Comparison of ENCODE assay signal across 36 mouse cellular contexts in genomic region chr14:73045199-73045928, GRCm38 (mm10). TPM values are rescaled to one million over a fixed set of nuclear protein-coding genes. Genes with fewer than 3 reads are reported as not detected.
DNase-seq lines count a peak whose midpoint lies in the region; ATAC-seq lines count a peak whose summit lies in the region.
"Had no signal": no experiment of that assay in that cellular context is flagged by ENCODE, and none has a peak within 500 bp of the region (broad histone marks: within the 10 kb centered on the region; RNA-seq: fewer than 3 reads in every experiment).

No protein-coding gene starts in this region.

- WGBS in forebrain, embryonic 15.5 days: 85% methylated on average over 9 of the region's 9 CpGs
- WGBS in hindbrain, embryonic 16.5 days: 87% methylated on average over 9 of the region's 9 CpGs
- WGBS in midbrain, embryonic 11.5 days: 85% methylated on average over 9 of the region's 9 CpGs

- no peak overlapping the region for H3K4me3 ChIP-seq in forebrain, embryonic 15.5 days
- no peak overlapping the region for H3K4me3 ChIP-seq in hindbrain, embryonic 16.5 days (ENCODE audit: low read length)
- H3K4me3 ChIP-seq in midbrain, embryonic 11.5 days (ENCODE audit: low read depth, low read length): no peak overlapping the region
- H3K4me3 ChIP-seq: embryonic facial prominence, embryonic 12.5 days; gastrocnemius, adult 2 months; heart, adult 2 months; heart, embryonic 13.5 days; hindbrain, embryonic 12.5 days; kidney, embryonic 15.5 days; layer of hippocampus, adult 2 months; left cerebral cortex, adult 2 months; limb, embryonic 13.5 days; midbrain, embryonic 10.5 days; neural tube, embryonic 13.5 days had no signal

- peak; percentile 81 for ATAC-seq in activated CD4-positive, CD25-positive, alpha-beta regulatory T cell, adult 4 months
- no peak for ATAC-seq in forebrain, embryonic 15.5 days (replicated peaks)
- ATAC-seq in hindbrain, embryonic 16.5 days: no peak
- ATAC-seq in midbrain, embryonic 11.5 days (ENCODE audit: low FRiP score): no peak
- ATAC-seq: forebrain, embryonic 16.5 days; midbrain, embryonic 16.5 days had no signal

- no peak overlapping the region for H3K27ac ChIP-seq in forebrain, embryonic 15.5 days (replicated peaks)
- no peak overlapping the region for H3K27ac ChIP-seq in hindbrain, embryonic 16.5 days (ENCODE audit: low read depth, low read length)
- no peak overlapping the region for H3K27ac ChIP-seq in midbrain, embryonic 11.5 days (ENCODE audit: low read depth, low read length)
- H3K27ac ChIP-seq: embryonic facial prominence, embryonic 12.5 days; gastrocnemius, adult 2 months; heart, adult 2 months; heart, embryonic 13.5 days; hindbrain, embryonic 12.5 days; kidney, embryonic 15.5 days; layer of hippocampus, adult 2 months; left cerebral cortex, adult 2 months; limb, embryonic 13.5 days; liver, embryonic 14.5 days; midbrain, embryonic 10.5 days; neural tube, embryonic 13.5 days; stomach, postnatal 0 days had no signal

- DNase-seq in CD4-positive, CD25-positive, alpha-beta regulatory T cell, adult 2 months (ENCODE audit: low read depth, low spot score): peak; percentile 70
- DNase-seq in natural killer cell, adult 2 months (ENCODE audit: low spot score in 2 of 2): peak; percentile 20 to 36
- peak; percentile 57 for DNase-seq in thymus, postnatal 14 days
- no peak for DNase-seq in midbrain, embryonic 11.5 days (ENCODE audit: low spot score, missing footprints)
- no peak for DNase-seq in heart, postnatal 10 days
- DNase-seq: adrenal gland, postnatal 14 days; cerebellum, adult 11-12 months; cerebellum, adult 9-11 months; embryo, embryonic 11 days; gastrocnemius, adult 2 months; gastrocnemius, postnatal 36 days; heart, adult 2 months; heart, postnatal 14 days; kidney, adult 11 months; kidney, postnatal 25 days; lung, embryonic 14.5 days; lung, postnatal 14 days; retina, postnatal 1 day; right cerebral cortex, postnatal 25 days had no signal

- no peaks in the 10 kb centered on the region for H3K27me3 ChIP-seq in forebrain, embryonic 15.5 days
- H3K27me3 ChIP-seq in hindbrain, embryonic 16.5 days (replicated peaks; ENCODE audit: control insufficient read depth, insufficient read depth, low read length): no peaks in the 10 kb centered on the region
- no peaks in the 10 kb centered on the region for H3K27me3 ChIP-seq in midbrain, embryonic 11.5 days (ENCODE audit: control insufficient read depth, insufficient read depth, low read length)
- H3K27me3 ChIP-seq: embryonic facial prominence, embryonic 12.5 days; hindbrain, embryonic 12.5 days; kidney, embryonic 15.5 days; limb, embryonic 13.5 days; neural tube, embryonic 13.5 days had no signal

- no peaks in the 10 kb centered on the region for H3K9me3 ChIP-seq in forebrain, embryonic 15.5 days
- H3K9me3 ChIP-seq in hindbrain, embryonic 16.5 days (ENCODE audit: control insufficient read depth, low read length): no peaks in the 10 kb centered on the region
- H3K9me3 ChIP-seq in midbrain, embryonic 11.5 days (ENCODE audit: control insufficient read depth, low read length): no peaks in the 10 kb centered on the region
- H3K9me3 ChIP-seq: embryonic facial prominence, embryonic 12.5 days; G1E; heart, embryonic 13.5 days; hindbrain, embryonic 12.5 days; kidney, embryonic 15.5 days; limb, embryonic 13.5 days; midbrain, embryonic 10.5 days; neural tube, embryonic 13.5 days had no signal

- intact Hi-C loops in heart, postnatal 10 days (cut with DNase I): no loop called here

- no peaks in the 10 kb centered on the region for H3K36me3 ChIP-seq in forebrain, embryonic 15.5 days
- no peaks in the 10 kb centered on the region for H3K36me3 ChIP-seq in hindbrain, embryonic 16.5 days (ENCODE audit: control insufficient read depth, insufficient read depth, low read length)
- H3K36me3 ChIP-seq in midbrain, embryonic 11.5 days (ENCODE audit: control insufficient read depth, insufficient read depth, low read length): no peaks in the 10 kb centered on the region
- H3K36me3 ChIP-seq: embryonic facial prominence, embryonic 12.5 days; G1E; heart, embryonic 13.5 days; hindbrain, embryonic 12.5 days; kidney, embryonic 15.5 days; limb, embryonic 13.5 days; midbrain, embryonic 10.5 days; neural tube, embryonic 13.5 days had no signal

- H3K9ac ChIP-seq in forebrain, embryonic 15.5 days (replicated peaks): no peak overlapping the region
- no peak overlapping the region for H3K9ac ChIP-seq in hindbrain, embryonic 16.5 days (ENCODE audit: low read depth, low read length)
- no peak overlapping the region for H3K9ac ChIP-seq in midbrain, embryonic 11.5 days (ENCODE audit: low read length)
- H3K9ac ChIP-seq: embryonic facial prominence, embryonic 12.5 days; heart, embryonic 13.5 days; hindbrain, embryonic 12.5 days; kidney, embryonic 15.5 days; limb, embryonic 13.5 days; liver, embryonic 14.5 days; lung, embryonic 14.5 days; neural tube, embryonic 13.5 days had no signal

- H3K4me1 ChIP-seq in forebrain, embryonic 15.5 days: no peaks in the 10 kb centered on the region
- no peaks in the 10 kb centered on the region for H3K4me1 ChIP-seq in hindbrain, embryonic 16.5 days (ENCODE audit: control insufficient read depth, insufficient read depth, low read depth, low read length)
- H3K4me1 ChIP-seq in midbrain, embryonic 11.5 days (ENCODE audit: control insufficient read depth, insufficient read depth, low read length): no peaks in the 10 kb centered on the region
- H3K4me1 ChIP-seq: embryonic facial prominence, embryonic 12.5 days; hindbrain, embryonic 12.5 days; limb, embryonic 13.5 days; midbrain, embryonic 10.5 days; neural tube, embryonic 13.5 days had no signal

- no peak overlapping the region for H3K4me2 ChIP-seq in forebrain, embryonic 15.5 days (replicated peaks)
- H3K4me2 ChIP-seq in hindbrain, embryonic 16.5 days (ENCODE audit: low read length): no peak overlapping the region
- no peak overlapping the region for H3K4me2 ChIP-seq in midbrain, embryonic 11.5 days
- H3K4me2 ChIP-seq: embryonic facial prominence, embryonic 12.5 days; heart, embryonic 13.5 days; hindbrain, embryonic 12.5 days; kidney, embryonic 15.5 days; limb, embryonic 13.5 days; lung, embryonic 14.5 days; neural tube, embryonic 13.5 days had no signal

RNA-seq across cellular contexts. Expression of gene Cysltr2, which starts 3.5 kb away (rescaled TPM):
- 10 to 100 TPM; 24.1 to 26.9 TPM for polyA plus RNA-seq in activated CD4-positive, CD25-positive, alpha-beta regulatory T cell, adult 4 months (2017; shearing (Covaris generic))
- 0.42 TPM in 1 of 2 replicates, not detected in the other for polyA plus RNA-seq in forebrain, embryonic 15.5 days (2015; fragmentation: Nextera tagmentation; extraction: Ambion mirVana)
- 0.21 TPM in 1 of 2 replicates, not detected in the other for polyA plus RNA-seq in hindbrain, embryonic 16.5 days (2015; fragmentation: Nextera tagmentation; extraction: Ambion mirVana)
- polyA plus RNA-seq in midbrain, embryonic 11.5 days (2014; fragmentation: Nextera tagmentation; extraction: Ambion mirVana): not detected in 2 replicates
- total RNA-seq in heart, postnatal 10 days (2021): under 1 TPM in 1 of 2 experiments, not detected in 1; 0.27 TPM
- total RNA-seq: gastrocnemius, adult 2 months; gastrocnemius, postnatal 36 days had no signal
- polyA plus RNA-seq: embryonic facial prominence, embryonic 12.5 days; G1E; heart, embryonic 13.5 days; hindbrain, embryonic 12.5 days; limb, embryonic 13.5 days; lung, embryonic 14.5 days; midbrain, embryonic 10.5 days; midbrain, embryonic 16.5 days had no signal

Comparison
In these comparisons a context has a peak if more than half of its experiments do, and no peak if none do; other contexts are left out.
1. DNase-seq: peak in CD4-positive, CD25-positive, alpha-beta regulatory T cell, adult 2 months (single experiment), natural killer cell, adult 2 months (2 of 2) and thymus, postnatal 14 days (single experiment); none in midbrain, embryonic 11.5 days (single experiment) and heart, postnatal 10 days (0 of 2).
2. RNA of gene Cysltr2, which starts 3.5 kb away (polyA plus RNA-seq): 24.1 to 26.9 TPM in activated CD4-positive, CD25-positive, alpha-beta regulatory T cell, adult 4 months; 0.21 TPM in hindbrain, embryonic 16.5 days, not detected in midbrain, embryonic 11.5 days and 0.42 TPM in forebrain, embryonic 15.5 days; every median in the first group is over 10 times any median in the second.